Mouse (Mus musculus): ENCODE data around the gene Tsfm. TPM values are rescaled to one million over a fixed set of nuclear protein-coding genes. Genes with fewer than 3 reads are reported as not detected.
"Not testable (repeated sequence)": the region's sequence is repeated elsewhere in the genome, so short reads cannot be mapped to it uniquely, and the experiment has no call there.

Gene Tsfm
- 10 to 100 TPM; 24.5 to 31.8 (median 27.5) TPM for total RNA-seq (2022)

DNA sequence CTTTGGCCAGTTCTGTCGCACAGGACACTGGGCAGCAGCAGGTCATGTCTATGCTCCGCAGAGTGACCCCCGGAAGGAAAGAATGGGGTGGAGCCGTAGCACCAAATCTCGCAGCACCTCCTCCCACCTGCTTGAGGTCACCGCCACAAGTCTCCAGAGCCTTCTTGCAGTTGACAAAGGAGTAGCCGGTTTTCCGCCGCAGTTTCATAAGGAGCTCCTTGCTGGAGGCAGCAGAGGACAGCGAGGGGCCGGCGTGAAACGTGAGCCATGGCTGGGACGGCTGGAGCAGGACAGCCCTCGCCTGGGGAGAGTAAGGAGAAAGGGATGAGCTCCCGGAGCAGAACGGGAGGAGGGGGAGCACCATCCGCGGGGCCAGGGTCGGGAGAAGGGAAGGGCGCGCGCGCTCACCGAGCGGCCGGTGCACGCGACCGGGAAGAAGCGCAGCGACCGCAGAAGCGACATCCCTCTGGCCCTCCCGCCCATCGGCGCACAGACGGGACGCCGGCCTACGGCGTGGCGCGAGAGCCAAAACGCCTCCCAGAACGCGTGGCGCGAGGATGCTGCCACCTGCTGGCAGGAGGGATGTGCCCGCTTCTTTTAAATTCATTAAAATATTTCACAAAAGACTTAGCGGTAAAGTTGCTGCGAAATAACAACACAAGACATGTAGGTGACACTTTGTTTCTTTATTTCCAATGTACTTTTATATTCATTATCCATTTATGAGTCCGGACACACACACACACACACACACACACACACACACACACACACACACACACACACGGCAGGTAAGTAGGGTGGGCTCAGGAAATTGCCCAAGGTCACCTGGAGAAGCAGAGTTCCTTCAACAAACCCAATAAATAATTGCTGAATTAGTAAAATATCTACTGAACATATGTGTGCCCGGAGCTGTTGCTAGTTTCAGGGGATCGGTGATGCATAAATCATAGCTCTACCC lies at the start of gene Tsfm:
TSS of gene Tsfm (minus strand) at position 505 of the 961 bp plus-strand sequence.
- DNase-seq (ENCODE audit: low spot score in 2 of 2) = peak; percentile 72 to 90

- DNase-seq (ENCODE audit: low spot score in 2 of 2) = no peak
These were observed 49.2 kb upstream of the Tsfm start for GRCm38 (mm10) chr10:127079665-127080391.

- DNase-seq (ENCODE audit: low spot score in 2 of 2) = no peak
These were observed 48.3 kb upstream of the Tsfm start for GRCm38 (mm10) chr10:127078677-127079575.

DNA sequence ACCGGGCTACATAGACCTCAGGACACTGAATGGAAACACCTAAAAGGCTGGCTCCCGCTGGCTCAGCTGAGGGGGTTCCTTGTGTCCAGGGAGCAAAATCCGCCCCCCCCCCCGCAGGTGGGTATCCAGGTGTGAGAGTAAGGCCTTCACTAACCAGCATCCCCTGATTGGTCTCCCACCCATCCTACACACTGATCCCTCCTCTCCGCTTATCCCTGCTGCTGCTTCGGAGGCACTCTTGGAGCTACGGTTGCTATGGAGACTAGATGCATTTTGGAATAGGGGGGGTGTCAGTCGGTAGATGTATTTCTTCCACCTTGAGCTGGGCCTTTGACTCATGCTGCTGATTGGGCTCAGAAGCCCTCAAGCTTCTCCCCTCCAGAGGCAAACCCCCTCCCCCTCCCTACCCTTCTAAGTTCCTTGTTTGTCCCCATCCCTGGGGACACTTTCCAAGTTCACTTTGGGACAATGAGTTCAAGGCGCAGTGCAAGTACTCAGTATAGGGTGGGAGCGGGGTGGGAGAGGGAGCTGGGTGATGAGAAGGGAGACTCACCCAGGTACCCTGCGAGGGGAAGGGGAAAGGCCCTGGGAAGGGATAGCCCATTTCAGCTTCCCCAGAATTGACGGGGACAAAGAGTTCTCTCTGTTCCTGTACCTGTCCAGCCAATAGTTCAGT lies 47.5 kb upstream of the Tsfm start:
- no peak for DNase-seq (ENCODE audit: low spot score in 2 of 2)

GRCm38 (mm10) chr10:127077515-127077914 lies 46.9 kb upstream of the Tsfm start:
- DNase-seq (ENCODE audit: low spot score in 2 of 2) = no peak

GRCm38 (mm10) chr10:127076082-127076481 lies 45.4 kb upstream of the Tsfm start:
- DNase-seq (ENCODE audit: low spot score in 2 of 2) = no peak

- DNase-seq (ENCODE audit: low spot score in 2 of 2) = no peak
These were observed 45.0 kb upstream of the Tsfm start for GRCm38 (mm10) chr10:127075651-127076050.

GRCm38 (mm10) chr10:127075080-127075479 lies 44.4 kb upstream of the Tsfm start, which contains the start of gene Agap2:
TSS of gene Agap2 (plus strand) at chr10:127075284.
- no peak for DNase-seq (ENCODE audit: low spot score in 2 of 2)

- DNase-seq (ENCODE audit: low spot score in 2 of 2) = no peak
These were observed 43.3 kb upstream of the Tsfm start for GRCm38 (mm10) chr10:127073981-127074380.

DNA sequence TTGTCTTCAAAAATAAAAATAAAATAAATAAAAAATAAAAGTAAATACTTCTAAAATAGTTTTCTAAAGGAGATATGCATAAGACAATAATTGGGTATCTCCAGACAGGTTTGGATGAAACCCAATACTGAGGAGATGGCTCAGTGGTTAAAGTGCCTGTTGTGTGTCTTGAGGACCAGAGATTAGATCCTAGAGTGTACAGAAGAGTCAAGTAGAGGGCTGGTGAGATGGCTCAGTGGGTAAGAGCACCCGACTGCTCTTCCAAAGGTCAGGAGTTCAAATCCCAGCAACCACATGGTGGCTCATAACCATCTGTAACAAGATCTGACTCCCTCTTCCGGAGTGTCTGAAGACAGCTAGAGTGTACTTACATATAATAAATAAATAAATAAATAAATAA lies 42.3 kb upstream of the Tsfm start:
- not testable (repeated sequence) for DNase-seq (ENCODE audit: low spot score in 2 of 2)

- not testable (repeated sequence) for DNase-seq (ENCODE audit: low spot score in 2 of 2)
These were observed 41.6 kb upstream of the Tsfm start for GRCm38 (mm10) chr10:127072270-127072669.

DNA sequence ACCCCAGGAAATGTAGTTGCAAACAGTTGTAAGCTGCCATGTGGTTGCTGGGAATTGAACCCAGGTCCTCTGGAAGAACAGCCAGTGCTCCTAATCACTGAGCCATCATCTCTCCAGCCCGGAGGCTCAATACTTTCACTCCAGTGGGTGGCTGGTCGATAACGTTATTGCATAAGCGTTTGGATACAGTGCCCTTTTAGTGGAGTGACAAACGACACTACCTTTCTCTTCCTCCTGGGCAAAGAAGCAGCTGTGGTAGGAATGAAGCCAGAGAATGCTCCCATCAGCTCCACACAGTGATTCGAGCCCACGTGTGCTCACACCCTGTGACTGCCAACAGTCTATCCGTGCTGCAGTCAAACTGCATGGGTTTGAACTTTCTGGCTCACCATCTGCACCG lies 40.6 kb upstream of the Tsfm start:
- DNase-seq (ENCODE audit: low spot score in 2 of 2) = no peak

- peak; percentile 93 to 95 for DNase-seq (ENCODE audit: low spot score in 2 of 2)
These were observed 39.8 kb upstream of the Tsfm start, which contains the start of gene Tspan31 for GRCm38 (mm10) chr10:127070190-127071121. TSS of gene Tspan31 (minus strand) at chr10:127070264.

DNA sequence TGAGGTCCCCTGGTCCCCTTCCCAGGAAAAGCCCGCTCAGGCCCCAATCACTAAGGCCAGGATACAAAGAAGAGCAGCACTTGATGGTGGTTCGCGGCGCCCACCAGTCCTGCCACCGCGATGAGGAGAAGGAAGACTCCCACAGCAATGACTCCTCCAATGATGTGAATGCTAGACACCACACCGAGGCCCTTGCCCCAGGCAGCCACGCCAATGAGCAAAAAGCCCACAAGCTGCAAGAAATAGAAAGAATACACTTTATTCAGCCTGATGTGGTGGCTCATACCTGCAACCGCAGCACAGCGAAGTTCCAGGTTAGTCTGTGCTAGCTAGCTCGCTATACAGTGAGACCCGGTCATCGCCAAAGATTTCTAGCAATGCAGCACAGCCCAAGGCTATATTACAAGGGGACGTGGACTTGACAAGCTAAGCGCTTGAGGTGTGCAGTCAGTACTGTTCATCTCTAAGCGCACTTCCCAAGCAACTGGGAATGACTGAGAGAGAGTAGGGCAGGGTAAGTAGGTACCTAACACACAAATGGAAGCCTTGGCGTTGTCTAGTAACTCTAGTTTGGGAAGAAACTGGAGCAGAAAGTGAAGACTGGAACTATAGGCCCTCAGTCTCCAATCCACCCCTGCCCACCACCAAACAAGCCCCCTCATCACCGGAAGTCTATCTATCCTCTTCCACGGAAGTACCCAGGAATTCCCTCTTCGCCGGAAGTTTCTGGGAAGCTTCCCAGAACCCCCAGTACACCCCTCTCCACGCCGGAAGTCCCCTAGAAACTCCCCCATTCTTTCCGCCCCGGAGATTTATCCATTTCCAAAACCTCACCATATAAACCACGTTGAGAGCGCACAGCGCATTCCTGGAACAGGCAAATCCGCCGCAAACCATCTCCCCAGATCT lies 38.9 kb upstream of the Tsfm start:
- no peak for DNase-seq (ENCODE audit: low spot score in 2 of 2)

- DNase-seq (ENCODE audit: low spot score in 2 of 2) = no peak
These were observed 37.9 kb upstream of the Tsfm start for GRCm38 (mm10) chr10:127068360-127069038.

DNA sequence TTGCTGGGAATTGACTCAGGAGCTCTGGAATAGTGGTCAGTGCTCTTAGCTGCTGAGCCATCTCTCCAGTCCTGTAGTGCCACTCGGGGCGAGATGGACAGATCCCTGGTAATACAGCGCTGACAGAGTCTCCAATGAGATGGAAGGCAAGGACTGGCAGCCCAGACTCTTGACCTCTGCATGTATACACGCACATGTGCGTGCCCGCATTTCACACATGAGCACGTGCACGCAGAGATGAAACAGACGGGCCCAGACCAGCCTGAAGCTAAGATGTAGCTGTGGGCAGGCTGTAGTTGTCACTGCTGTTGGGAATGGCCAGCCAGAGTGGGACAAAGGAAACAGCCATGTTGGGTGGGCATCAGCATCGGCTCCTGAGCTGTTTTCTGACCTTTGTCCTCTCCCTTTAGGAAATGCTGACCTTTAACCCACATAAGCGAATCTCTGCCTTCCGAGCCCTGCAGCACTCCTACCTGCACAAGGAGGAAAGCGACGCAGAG lies 35.9 kb upstream of the Tsfm start:
- DNase-seq (ENCODE audit: low spot score in 2 of 2) = no peak

DNA sequence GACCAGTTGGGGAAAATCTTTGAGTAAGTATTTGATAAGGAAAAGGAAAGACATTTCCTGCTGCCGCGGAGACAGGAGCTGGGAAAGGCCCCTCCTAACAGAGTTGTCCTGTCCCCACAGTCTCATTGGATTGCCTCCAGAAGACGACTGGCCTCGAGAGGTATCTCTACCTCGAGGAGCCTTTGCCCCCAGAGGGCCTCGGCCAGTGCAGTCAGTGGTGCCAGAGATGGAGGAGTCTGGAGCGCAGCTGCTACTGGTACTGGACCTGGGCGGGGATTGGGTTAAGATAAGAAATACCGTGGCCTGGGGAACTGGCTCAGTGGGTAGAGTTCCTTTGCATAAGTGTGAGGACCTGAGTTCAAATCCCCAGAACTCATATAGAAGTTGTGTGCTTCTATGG lies 35.3 kb upstream of the Tsfm start:
- no peak for DNase-seq (ENCODE audit: low spot score in 2 of 2)
